Mouse (Mus musculus) brain, embryonic 14.5 days (tissue): ENCODE results near the gene Pla2g4e.

Experiments used
- CTCF ChIP-seq: fragments of 200-500 bp; IDR thresholded peaks from 2 replicates; pipeline ENCODE4 v1.5.1; 2012; ENCODE audit warnings: inconsistent platforms, mild to moderate bottlenecking, moderate library complexity, borderline replicate concordance; ENCODE audit not compliant: insufficient read depth, insufficient read length; ENCODE audit errors: extremely low read depth
- POLR2A ChIP-seq: fragments of 200-500 bp; IDR thresholded peaks from 2 replicates; pipeline ENCODE4 v1.6.1; 2012; ENCODE audit warnings: mild to moderate bottlenecking, inconsistent platforms, borderline replicate concordance; ENCODE audit not compliant: poor library complexity, insufficient read depth, insufficient read length, severe bottlenecking; ENCODE audit errors: extremely low read depth

DNA sequence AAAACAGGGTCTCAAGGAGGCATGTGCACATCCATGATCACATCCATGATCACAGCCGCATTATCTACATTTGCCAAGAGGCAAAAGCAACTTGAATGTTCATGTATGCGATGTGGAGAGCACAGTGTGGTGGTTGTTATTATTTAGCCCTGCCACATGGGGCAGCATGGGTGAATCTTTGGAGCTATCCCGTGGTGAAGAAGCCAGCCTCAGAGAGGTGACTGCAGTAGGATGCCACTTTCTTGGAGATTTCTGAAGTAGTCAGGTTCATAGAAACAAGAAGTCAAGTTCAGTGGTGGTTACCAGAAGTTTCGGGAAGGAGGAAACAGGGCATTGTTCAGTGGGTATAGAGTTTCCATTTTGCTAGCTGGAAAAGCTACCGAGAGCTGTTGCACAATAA is 87.1 kb downstream of the Pla2g4e start:
- TF ChIP-seq CTCF (peak; percentile 11; the same call in 1 of the 2 replicates), POLR2A (no peak)
